Mouse (Mus musculus) thymus, adult 18-20 months (tissue): Measurements from ENCODE around the gene Hes5.

Experiments used
- DNase-seq, 2 experiments: peaks; one replicate each; pipeline ENCODE4 v3.0.0; 2022; ENCODE audit warnings: mixed read lengths in 2 of 2

Gene Hes5

GRCm38 (mm10) chr4:154965856-154966255 is 5.1 kb downstream of the Hes5 start:
- no peak for DNase-seq

GRCm38 (mm10) chr4:154967173-154967572 is 6.5 kb downstream of the Hes5 start:
- DNase-seq: peak in 1 of 2 experiments; percentile 52

GRCm38 (mm10) chr4:154972546-154972945 is 11.8 kb downstream of the Hes5 start:
- DNase-seq: no peak

DNA sequence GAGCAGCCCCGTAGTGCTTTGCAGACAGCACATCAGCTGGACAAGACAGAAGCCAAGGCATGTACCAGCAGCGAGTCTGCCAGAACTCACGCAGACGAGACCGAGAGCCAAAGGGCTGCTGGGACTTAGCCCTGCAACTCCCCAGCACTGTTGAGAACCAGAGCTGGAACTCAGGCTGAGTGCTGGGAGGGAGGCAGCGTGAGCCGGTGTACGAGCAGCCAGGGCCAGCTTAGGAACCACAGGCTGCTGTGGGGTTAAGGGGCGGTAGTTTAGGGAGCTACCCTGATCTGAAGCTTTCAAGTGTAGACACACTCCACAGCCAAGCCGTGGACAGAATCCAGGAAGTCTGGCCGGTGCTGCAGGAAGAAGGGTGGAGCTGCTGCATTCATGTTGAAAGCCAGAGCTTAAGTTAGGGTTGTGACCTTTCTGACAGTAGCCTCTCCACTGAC is 13.5 kb downstream of the Hes5 start:
- no peak for DNase-seq

- DNase-seq: no peak
These were observed 19.4 kb downstream of the Hes5 start for GRCm38 (mm10) chr4:154980110-154980509.

DNA sequence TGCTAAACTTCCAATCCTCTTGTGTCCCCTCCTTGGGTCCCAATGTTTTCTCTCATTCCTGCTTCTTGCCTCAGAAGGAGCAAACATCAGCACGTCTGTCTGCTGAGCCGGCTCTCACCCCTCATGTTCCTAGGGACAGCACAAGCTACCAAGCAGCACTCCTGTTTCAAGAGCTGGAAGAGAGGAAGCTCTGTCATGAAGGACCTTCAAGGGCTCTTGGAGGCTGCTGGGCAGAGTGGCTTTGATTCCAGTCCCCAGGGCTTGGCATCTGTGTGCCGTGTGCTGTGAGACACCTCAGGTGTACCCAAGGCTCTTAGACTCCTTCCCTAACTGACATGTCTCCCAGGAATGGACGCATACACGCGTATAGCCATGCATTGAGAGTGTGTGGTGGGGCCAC is 20.4 kb downstream of the Hes5 start:
- no peak for DNase-seq

GRCm38 (mm10) chr4:154981530-154981929 is 20.8 kb downstream of the Hes5 start:
- DNase-seq: peak in 1 of 2 experiments; percentile 31

DNA sequence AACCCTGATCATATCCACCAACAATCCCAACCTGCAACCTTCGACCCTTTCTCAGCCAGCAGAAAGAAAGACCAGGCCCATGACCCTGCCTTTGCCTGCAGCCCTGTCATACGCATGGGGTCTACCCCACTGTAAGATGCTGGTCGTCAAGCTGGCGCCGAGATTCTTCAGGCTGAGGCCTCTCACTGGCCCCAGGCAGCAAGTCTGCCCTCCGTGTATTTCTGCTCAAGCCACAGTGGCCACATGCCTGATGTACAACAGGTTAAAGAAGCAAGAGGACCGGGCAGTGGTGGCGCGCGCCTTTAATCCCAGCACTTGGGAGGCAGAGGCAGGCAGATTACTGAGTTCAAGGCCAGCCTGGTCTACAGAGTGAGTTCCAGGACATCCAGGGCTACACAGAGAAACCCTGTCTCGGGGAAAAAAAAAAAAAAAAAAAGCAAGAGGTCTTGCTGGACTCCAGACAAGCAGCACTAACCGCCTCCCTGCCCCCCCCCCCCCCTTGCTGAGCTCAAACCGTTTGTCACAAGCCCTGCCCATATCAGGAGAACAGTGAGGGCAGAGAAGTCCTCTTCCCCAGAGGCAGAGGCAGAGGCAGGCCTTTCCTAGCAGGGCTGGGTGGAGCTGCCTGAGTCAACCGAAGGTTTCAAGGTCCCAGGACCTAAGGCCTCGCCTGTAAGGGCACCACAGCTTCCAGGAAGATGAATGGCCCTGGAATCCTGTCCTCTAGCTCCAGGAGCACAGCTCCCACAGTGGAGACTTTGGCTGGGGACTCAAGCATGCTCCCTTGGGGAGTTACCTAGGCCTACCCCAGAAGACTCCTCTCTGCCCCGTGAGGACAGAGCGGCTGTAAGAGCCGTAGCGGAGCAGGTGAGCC is 21.8 kb downstream of the Hes5 start:
- no peak for DNase-seq

- no peak for DNase-seq
These were observed 23.0 kb downstream of the Hes5 start for GRCm38 (mm10) chr4:154983767-154984166.

- DNase-seq: no peak
These were observed 24.5 kb downstream of the Hes5 start for GRCm38 (mm10) chr4:154985151-154985777.

- peak; percentile 31 to 35 for DNase-seq
These were observed 25.4 kb downstream of the Hes5 start for GRCm38 (mm10) chr4:154986096-154986495.

GRCm38 (mm10) chr4:154986750-154987149 is 26.0 kb downstream of the Hes5 start:
- DNase-seq: no peak

GRCm38 (mm10) chr4:154994876-154995275 is 34.2 kb downstream of the Hes5 start:
- no peak for DNase-seq

- DNase-seq: no peak
These were observed 35.9 kb downstream of the Hes5 start for GRCm38 (mm10) chr4:154996572-154997154.

- no peak for DNase-seq
These were observed 38.7 kb downstream of the Hes5 start for GRCm38 (mm10) chr4:154999379-154999778.

GRCm38 (mm10) chr4:155005278-155005677 is 44.6 kb downstream of the Hes5 start:
- no peak for DNase-seq

DNA sequence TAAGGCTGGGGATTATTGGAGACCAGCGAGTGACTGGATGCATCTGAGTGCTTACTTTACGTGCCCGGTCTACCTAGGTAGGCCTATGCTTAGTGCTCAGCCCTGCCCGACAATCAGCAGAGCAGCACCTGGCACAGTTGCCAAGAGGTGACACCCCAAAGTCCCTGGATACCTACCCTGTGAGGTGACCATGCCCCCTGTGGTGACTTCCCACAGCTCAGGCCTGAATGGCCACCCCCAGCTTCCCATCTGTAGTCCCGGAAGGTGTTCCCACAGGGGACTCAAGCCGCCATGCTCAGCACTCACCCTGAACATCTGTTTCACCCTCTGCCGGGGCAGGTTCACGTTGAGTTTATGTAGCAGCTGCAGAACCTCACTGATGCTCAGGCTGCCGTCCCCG is 45.6 kb downstream of the Hes5 start:
- no peak for DNase-seq

GRCm38 (mm10) chr4:155007641-155008040 is 46.9 kb downstream of the Hes5 start:
- no peak for DNase-seq

GRCm38 (mm10) chr4:155008075-155008474 is 47.4 kb downstream of the Hes5 start:
- DNase-seq: no peak

DNA sequence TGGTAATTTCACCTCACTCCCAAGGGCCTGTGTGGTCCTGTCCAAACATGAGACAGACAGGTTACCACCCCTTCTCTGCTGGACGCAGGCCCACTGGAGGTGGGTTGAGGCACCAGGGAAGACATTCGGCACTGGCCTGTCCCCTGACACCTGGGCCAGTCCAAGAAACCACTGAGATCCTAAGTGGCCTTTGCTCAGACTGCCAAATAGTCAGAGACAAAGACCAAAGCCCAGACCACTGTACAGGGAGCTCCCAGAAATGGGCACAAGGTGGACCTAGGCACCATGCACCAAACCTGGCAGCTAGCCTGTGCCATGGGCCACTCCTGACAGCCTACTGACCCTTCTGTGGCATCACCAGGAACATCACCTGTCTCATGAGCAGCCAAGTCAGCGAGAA is 48.5 kb downstream of the Hes5 start:
- no peak for DNase-seq

DNA sequence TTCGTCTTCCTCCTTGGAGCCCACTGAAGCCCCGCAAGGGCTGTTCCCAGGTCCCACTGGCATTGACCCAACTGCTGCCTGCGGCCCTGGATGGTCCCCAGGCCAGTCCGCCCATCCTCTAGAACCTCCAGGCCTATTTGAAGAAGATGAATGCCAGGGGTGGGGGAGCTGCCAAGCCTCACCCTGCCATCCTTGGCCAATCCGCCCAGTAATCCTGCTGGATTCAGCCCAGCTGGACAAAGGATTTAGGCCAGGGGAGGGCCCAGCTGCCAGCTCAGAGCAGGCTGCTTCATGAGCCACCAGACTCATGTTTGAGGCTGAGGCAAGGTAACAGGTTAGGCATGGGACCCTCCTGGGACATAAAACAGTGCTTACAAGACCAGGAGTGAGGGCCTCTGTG is 50.1 kb downstream of the Hes5 start:
- DNase-seq: no peak

- DNase-seq: no peak
These were observed 50.7 kb downstream of the Hes5 start for GRCm38 (mm10) chr4:155011312-155012025.
